Mouse (Mus musculus) heart, postnatal 0 days (tissue): ENCODE results near the gene Spata2l.

Experiments used
- CTCF ChIP-seq: IDR thresholded peaks from 2 replicates; pipeline ENCODE4 v1.5.1; 2016; ENCODE audit warnings: antibody characterized with exemption, control low read depth, low read depth
- EP300 ChIP-seq: IDR thresholded peaks from 2 replicates; pipeline ENCODE4 v1.6.1; 2016; ENCODE audit warnings: antibody characterized with exemption, low read depth

- TF ChIP-seq CTCF (no peak), EP300 (no peak)
Measured at GRCm38 (mm10) chr8:123271147-123271546, 35.1 kb upstream of the Spata2l start.
